Mouse (Mus musculus): ENCODE data around the gene Rnd3.

DNA sequence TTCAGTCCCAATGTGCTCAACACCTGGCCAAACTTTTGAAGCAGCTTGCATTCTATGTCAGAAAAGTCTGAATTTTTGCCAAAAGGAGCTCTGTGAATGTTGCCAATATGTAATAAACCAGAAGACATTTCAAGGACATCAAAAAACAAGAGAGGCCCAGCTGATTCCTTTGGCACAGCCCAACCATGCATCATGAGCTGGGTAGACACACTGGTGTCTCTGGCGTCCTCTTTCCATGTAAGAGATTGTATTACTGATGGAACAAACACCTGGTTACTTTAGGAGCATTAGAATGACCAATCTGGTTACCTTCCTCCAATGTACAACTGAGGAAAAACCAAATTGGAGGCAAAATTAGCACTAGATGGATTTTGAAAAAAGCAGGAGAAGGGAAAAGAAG is 6.5 kb downstream of the Rnd3 start:
- TF ChIP-seq CTCF (IDR thresholded peaks at IDR 0.05; ENCODE audit: low read depth, low read length) (no peak), POLR2A (IDR thresholded peaks at IDR 0.05; ENCODE audit: extremely low read depth, insufficient read depth, low read length) (no peak)
